Mouse (Mus musculus) left cerebral cortex, postnatal 25 days (tissue): ENCODE data around the gene Gpr26. TPM values are rescaled to one million over a fixed set of nuclear protein-coding genes. Genes with fewer than 3 reads are reported as not detected.

Experiments
- DNase-seq, 2 experiments: peaks; one replicate each; pipeline ENCODE4 v3.0.0; 2022; ENCODE audit warnings: low spot score in 2 of 2, mixed read lengths in 1 of 2
- intact Hi-C: fragments of 180-260 bp; cut with DNase I; formaldehyde crosslinking; loops from one replicate; pipeline ENCODE4 v1.15.1; 2025
- total RNA-seq, 2 experiments: library from RNA; stranded (reverse); gene quantifications; 2 replicates each; pipeline ENCODE4 v1.2.3; 2021

Gene Gpr26
- total RNA-seq: 100 to 1,000 TPM; 122 to 132 TPM

GRCm38 (mm10) chr7:131966023-131966915, at the start of gene Gpr26:
Gene Gpr26, plus strand, starts transcription at chr7:131966460.
- intact Hi-C loops: loop anchor here (2.0 kb wide), 2 partner anchors 67 to 243 kb away; no protein-coding TSS in a partner anchor
- DNase-seq: peak; percentile 57 to 79

DNA sequence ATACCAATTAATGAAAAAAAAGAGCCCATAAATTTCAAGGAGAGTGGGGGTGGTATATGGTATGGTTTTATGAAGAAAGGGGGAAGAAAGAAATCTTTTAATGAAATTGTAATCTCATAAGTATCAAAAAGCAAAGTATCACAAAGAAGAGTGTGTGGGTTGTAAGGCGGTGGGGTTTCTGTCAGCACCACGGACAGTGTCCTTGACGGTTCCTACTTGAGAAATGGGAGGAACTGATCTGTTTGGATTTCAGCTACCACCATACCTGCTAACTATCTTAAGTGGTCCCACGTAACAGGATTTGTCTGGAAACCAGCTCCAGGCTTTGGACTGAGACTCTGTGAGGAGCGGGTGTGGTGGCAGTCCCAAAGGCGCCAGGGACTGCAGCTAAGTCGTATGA, 48.9 kb upstream of the Gpr26 start:
- DNase-seq: no peak
- intact Hi-C loops: no loop called here

GRCm38 (mm10) chr7:131927288-131928050, 38.8 kb upstream of the Gpr26 start:
- peak in 1 of 2 experiments; percentile 32 for DNase-seq
- intact Hi-C loops: no loop called here

- peak in 1 of 2 experiments; percentile 35 for DNase-seq
- intact Hi-C loops: no loop called here
Measured at GRCm38 (mm10) chr7:131937611-131938010, 28.6 kb upstream of the Gpr26 start.

GRCm38 (mm10) chr7:131951131-131951530, 15.1 kb upstream of the Gpr26 start:
- peak in 1 of 2 experiments; percentile 76 for DNase-seq
- intact Hi-C loops: loop anchor here (5.0 kb wide), 1 partner anchor 44 kb away; no protein-coding TSS in a partner anchor

DNA sequence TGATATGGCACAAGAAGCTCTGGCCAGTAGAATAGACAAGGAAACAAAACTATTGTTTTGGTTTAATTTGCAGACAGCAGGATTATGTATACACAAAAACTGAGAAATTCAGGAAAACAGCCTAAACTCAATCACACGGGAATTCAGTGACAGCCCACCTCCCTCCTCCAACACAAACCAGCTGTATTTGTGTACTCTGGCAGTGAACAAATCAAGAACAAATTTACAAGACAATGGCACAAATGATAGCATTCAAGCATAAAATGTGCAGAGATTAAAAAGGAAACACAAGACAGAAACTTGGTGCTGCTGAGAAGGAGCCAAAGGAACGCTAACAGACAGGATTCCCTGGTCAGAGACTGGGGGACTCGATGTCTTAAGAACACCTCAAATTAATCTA, 12.9 kb upstream of the Gpr26 start:
- intact Hi-C loops: loop anchor here (5.0 kb wide), 1 partner anchor 46 kb away; no protein-coding TSS in a partner anchor
- DNase-seq: no peak

DNA sequence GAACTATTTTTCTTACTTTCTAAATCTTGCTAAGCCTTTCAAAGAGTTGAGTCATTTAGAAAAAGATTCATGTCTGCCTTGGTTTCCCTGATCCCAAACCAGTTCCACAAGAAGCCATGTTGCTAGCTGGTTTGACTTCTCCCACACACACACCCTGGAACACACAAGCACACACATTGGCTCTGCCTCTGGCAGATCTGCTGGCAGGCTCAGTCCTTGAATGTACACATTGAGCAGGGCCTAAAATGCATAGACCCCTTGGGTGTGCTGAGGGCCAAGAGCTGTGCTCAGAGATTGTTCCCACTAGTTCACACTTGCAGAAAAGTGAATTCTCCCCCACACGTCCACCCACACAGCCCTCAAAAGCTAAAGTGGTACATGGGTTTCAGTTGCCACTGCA, 7.6 kb upstream of the Gpr26 start:
- intact Hi-C loops: no loop called here
- DNase-seq: peak in 1 of 2 experiments; percentile 62

- no peak for DNase-seq
Measured at GRCm38 (mm10) chr7:131960551-131960950, 5.7 kb upstream of the Gpr26 start.

GRCm38 (mm10) chr7:131966916-131967494, 745 bp downstream of the Gpr26 start:
- intact Hi-C loops: loop anchor here (2.0 kb wide), 2 partner anchors 68 to 242 kb away; no protein-coding TSS in a partner anchor
- peak; percentile 49 to 63 for DNase-seq

More at GRCm38 (mm10) chr7:131960551-131960950, 5.7 kb upstream of the Gpr26 start:
- intact Hi-C loops: no loop called here

DNA sequence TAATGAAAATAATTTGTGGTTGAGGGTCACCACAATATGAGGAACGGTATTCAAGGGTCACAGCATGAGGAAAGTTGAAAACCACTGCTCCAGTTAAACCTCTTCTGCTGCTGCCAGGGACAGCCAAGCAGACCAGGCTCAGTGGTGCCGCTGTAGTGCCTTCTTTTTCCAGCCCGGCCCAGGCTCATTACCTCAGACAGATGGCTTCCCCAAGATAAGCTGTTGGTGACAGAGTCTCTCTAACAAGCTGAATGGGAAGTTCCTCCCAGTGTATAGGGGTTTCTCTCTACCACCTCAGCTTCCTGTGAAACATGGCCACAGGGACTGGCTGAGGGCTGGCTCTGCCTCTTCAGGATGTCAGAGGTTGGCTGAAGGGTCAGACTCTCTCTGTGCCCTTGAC, 4.0 kb downstream of the Gpr26 start:
- intact Hi-C loops: loop anchor here (2.0 kb wide), 1 partner anchor 97 kb away; no protein-coding TSS in a partner anchor
- peak in 1 of 2 experiments; percentile 70 for DNase-seq

GRCm38 (mm10) chr7:131975867-131976266, 9.6 kb downstream of the Gpr26 start:
- peak in 1 of 2 experiments; percentile 60 for DNase-seq
- intact Hi-C loops: no loop called here

DNA sequence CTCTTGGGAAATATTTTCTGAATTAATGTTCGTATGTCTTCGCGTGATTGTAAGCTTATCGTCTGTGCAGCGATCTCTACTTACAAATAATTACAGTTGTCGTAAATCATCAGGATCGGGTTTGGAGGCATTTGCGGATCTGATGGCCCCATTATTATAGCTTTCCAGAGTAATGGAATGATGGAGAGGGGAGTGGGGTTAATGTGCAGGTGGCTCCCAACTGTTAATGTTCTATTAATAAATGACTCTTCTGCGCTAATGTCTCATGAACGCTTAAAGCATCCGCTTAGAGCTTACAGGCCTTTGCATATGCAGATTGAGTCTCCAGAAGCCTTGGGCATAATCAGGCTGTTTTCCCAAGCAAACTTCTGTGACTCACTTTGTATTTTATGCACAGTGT, 12.3 kb downstream of the Gpr26 start:
- intact Hi-C loops: no loop called here
- DNase-seq: no peak

DNA sequence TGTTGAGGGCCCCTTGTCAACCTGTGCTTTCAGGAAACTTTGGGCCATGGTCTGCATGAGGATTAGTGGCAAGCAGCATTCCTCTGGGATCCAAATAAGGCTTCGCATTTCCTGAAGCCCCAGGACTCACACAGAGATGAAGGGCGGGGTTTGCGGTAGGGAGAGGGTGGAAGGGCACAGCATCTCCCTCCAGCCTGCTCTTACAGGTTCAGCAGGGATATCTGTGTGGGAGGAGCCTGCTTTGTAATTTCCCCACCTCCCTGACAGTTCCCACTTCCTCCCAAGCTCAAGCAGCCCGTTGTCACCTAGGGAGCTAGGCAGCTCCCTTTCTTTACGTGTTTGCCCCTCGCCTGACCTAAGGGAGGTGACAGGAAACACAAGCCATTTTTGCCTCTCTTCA, 22.8 kb downstream of the Gpr26 start:
- intact Hi-C loops: no loop called here
- no peak for DNase-seq

DNA sequence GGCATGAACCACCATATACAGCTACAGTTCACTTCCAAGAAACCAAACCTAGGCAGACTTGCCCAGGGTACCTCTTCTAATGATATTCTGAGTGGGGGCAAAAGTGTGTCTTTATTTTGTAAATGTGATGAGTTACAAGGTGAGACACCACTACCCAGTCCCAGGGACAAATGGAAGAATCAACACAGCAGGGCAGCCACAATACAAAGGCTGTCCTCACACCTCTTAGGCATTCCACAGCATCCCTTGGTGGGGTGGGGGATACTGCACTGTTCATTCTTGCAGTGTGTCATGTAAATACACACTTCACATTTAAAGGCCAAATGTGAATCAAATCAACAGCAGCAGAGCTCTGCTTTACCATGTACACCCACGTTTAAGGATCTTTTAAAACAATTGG, 26.0 kb downstream of the Gpr26 start:
- no peak for DNase-seq
- intact Hi-C loops: no loop called here

GRCm38 (mm10) chr7:131992873-131993272, 26.6 kb downstream of the Gpr26 start:
- peak in 1 of 2 experiments; percentile 61 for DNase-seq
- intact Hi-C loops: no loop called here

DNA sequence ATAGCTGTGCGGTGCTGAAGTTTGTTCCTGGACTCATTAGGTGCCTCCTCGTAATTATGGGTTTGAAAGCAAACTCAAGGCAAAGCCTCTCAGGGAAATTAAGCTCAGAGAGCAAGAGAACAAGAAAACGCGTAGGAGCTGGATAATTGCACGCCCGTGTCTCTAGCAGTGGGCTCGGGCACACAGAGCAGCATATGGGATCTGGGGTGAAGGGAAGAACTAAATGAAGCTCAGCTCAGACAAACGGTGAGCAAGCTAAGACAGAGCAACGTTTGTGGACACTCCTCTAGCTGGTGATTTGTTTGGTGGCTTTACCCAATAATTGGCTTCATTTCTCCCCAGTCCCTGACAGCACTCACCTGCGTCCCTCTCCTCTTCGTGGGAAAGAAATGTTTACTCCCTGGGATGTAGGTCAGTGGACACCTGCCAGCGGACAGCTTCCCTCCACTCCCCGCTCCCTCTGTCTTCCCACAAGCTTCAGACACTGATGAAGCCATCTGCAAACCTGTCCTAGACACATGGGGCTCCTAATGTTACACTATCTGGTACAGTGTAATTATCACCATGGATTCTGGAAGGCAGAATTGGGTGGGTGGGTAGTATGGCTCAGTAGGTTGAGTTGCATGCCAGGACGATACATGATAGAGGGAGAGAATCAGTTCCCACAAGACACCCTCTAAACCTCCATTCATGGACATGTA, 39.9 kb downstream of the Gpr26 start:
- DNase-seq: peak; percentile 35 to 53
- intact Hi-C loops: no loop called here

DNA sequence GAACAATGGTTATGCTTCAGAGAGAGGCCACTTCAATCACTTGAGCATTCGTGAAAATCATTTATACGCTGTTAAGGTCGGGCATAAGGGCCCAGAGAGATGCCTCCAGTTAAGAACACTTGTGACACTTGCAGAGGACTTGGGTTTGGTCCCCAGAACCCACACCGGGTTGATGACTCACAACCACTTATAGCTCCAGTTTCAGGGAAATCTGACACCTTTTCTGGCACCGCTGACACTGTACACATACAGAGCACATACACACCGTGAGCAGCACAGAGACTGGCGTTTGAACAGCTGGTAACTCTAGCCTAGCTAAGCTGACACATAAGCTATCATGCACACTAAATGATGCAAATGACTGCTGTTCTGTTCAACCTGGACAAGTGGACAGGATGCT, 42.7 kb downstream of the Gpr26 start:
- DNase-seq: no peak
- intact Hi-C loops: no loop called here

- intact Hi-C loops: no loop called here
- peak in 1 of 2 experiments; percentile 74 for DNase-seq
Measured at GRCm38 (mm10) chr7:132012969-132013679, 46.9 kb downstream of the Gpr26 start.

GRCm38 (mm10) chr7:132013970-132014369, 47.7 kb downstream of the Gpr26 start:
- intact Hi-C loops: no loop called here
- DNase-seq: peak in 1 of 2 experiments; percentile 37
